Mouse (Mus musculus) heart, adult 11 months (tissue): ENCODE data around the gene Rgl2.

Source experiments
- DNase-seq: peaks from one replicate; pipeline ENCODE4 v3.0.0; 2022

Rgl2 gene

DNA sequence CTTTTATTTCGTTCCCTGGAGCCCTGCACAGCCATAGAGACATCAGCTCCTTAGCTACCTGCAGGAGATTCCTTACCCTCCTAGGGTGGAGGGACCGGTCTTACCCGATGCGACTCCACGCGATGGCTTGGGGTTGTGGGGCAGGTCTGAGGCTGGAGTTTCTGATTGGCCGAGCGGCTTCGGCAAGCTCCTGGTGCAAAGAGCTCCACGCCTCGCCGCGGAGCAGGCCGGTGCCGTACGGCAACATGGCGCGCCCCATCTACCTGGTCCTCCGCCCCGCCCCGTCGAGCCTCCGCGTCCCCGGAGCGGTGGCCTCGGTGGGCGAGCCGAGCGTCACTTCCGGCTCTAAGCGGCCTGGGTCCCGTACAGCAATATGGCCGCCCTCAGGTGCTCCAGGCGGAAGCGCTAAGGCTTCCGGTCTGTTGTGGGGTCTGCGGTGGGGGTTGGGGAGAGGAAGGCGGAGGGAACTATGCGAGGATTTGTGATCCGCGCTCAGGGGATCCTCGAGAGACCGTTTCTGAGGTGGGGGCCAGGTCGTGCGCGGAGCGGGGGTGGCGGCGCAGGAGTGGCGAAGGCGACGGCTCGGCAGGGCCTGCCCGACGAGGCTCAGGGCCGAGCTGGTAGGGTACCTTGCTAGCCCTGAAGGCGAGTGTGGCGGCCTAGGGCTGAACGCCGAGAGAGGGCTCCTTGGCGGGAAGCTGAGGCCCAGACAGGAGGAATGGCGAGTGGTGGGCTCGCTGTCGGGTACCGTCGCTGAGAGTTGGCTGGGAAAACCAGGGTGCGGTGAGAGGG is 20.1 kb upstream of the Rgl2 start, which contains the start of gene Daxx:
Gene Daxx, plus strand, starts transcription at position 338 of the 792 bp plus-strand sequence.
- DNase-seq: peak; percentile 100

DNA sequence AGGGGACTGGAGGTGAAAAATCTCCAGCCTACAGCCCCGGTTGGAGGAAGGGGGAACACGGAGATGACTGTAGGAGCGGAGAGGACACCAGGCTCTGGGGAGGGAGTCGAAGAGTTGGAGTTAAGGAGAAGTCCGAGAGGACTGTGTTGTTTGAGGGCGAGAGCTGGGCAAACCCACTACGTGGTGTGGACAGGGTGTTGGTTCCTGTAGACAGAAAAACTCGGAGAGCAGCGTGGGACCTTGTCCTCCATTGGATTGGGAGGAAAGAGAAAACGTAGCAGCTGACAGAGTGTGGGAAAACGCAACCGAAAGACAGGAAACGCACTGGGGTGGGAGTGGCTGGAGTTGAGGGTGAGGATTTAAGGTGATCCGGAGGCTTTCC is 19.5 kb upstream of the Rgl2 start:
- peak; percentile 97 for DNase-seq

DNA sequence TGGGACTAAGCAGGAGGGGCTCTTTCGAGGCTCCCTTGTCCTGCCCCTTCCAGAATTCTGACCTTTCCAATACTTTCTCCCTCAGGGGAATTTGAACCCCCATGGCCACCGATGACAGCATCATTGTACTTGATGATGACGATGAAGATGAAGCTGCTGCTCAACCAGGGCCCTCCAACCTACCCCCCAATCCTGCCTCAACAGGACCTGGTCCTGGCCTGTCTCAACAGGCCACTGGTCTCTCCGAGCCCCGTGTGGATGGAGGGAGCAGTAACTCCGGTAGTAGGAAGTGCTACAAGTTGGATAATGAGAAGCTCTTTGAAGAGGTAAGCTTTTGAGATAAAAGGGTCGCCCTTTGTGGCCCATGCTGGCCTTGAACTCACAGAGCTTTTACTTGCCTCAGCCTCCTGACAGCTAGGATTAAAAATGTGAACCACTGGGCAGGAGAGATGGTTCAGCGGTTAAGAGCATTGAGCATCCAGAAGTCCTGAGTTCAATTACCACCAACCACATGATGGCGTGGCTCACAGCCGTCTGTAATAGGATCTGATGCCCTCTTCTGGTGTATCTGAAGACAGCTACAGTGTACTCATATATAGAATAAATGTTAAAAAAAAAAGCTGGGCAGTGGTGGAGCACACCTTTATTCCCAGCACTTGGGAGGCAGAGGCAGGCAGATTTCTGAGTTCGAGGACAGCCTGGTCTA is 18.8 kb upstream of the Rgl2 start:
- peak; percentile 93 for DNase-seq

DNA sequence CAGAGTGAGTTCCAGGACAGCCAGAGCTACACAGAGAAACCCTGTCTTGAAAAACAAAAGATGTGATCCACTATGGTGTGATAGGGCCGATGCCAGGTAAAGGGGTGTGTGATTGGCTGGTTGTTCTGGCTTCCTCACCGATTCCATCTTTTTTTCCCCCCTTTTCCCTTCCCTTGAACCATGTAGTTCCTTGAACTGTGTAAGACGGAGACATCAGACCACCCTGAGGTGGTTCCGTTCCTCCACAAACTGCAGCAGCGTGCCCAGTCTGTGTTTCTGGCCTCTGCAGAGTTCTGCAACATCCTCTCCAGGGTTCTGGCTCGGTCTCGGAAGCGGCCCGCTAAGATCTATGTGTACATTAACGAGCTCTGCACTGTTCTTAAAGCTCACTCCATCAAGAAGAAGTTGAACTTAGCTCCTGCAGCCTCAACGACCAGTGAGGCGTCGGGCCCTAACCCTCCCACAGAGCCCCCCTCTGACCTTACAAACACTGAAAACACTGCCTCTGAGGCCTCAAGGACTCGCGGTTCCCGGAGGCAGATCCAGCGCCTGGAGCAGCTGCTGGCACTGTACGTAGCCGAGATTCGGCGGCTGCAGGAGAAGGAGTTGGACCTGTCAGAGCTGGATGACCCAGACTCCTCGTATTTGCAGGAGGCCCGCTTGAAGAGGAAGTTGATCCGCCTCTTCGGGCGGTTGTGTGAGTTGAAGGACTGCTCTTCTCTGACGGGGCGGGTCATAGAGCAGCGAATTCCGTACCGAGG is 18.1 kb upstream of the Rgl2 start:
- DNase-seq: peak; percentile 94

DNA sequence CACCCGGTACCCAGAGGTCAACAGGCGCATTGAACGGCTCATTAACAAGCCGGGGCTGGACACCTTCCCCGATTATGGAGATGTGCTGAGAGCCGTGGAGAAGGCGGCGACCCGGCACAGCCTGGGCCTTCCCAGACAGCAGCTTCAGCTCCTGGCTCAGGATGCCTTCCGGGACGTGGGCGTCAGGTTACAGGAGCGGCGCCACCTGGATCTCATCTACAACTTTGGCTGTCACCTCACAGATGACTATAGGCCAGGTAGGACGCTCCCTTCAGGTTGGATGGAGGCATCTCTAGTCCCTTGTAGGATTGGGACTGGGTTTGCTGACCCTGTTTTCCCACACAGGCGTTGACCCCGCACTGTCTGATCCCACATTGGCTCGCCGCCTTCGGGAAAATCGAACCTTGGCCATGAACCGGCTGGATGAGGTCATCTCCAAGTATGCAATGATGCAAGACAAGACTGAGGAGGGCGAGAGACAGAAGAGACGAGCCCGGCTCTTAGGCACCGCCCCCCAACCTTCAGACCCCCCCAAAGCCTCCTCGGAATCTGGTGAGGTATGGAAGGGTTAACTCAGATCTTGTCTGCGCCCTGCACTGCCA is 17.4 kb upstream of the Rgl2 start:
- peak; percentile 92 for DNase-seq

DNA sequence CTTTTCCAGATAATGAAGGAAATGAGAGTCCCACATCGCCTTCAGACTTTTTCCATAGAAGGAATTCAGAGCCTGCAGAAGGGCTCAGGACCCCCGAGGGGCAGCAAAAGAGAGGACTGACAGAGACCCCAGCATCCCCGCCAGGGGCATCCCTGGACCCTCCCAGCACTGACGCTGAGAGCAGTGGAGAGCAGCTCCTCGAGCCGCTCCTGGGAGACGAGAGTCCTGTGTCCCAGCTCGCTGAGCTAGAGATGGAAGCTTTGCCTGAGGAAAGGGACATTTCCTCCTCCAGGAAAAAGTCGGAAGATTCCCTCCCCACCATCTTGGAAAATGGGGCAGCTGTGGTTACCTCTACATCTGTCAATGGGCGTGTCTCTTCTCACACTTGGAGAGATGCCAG is 16.1 kb upstream of the Rgl2 start:
- no peak for DNase-seq

DNA sequence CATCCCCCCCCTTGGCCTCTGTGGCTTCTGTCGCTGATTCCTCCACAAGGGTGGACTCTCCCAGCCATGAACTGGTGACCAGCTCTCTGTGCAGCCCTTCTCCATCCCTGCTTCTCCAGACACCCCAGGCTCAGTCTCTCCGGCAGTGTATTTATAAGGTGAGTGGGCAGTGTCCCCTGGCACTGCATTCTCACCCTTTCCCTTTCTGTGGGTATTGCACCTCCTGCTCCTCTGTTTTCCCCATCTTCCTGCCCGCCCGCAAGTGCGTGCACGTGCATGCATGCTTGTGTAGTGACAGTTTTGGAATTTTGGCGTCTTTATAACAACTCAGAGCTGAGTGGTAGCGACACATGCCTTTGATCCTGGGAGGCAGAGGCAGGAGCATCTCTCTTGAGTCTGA is 15.4 kb upstream of the Rgl2 start:
- peak; percentile 90 for DNase-seq

DNA sequence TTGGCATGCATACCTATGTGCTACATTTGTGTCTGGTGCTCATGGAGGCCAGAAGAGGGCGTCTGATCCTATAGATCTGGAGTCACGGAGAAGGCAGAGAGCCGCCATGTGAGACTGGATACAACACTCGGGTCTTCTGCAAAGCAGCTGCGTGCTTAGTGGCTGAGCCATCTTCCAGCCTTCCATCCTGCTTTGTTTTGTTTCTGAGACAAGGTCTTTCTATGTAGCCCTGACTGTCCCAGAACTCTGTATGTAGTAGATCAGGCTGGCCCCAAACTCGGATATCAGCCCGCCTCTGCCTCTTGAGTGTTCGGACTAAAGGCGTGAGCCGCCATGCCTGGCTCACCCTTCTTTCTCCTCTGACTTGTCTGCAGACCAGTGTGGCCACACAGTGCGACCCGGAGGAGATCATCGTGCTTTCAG is 14.4 kb upstream of the Rgl2 start:
- DNase-seq: peak; percentile 95

DNA sequence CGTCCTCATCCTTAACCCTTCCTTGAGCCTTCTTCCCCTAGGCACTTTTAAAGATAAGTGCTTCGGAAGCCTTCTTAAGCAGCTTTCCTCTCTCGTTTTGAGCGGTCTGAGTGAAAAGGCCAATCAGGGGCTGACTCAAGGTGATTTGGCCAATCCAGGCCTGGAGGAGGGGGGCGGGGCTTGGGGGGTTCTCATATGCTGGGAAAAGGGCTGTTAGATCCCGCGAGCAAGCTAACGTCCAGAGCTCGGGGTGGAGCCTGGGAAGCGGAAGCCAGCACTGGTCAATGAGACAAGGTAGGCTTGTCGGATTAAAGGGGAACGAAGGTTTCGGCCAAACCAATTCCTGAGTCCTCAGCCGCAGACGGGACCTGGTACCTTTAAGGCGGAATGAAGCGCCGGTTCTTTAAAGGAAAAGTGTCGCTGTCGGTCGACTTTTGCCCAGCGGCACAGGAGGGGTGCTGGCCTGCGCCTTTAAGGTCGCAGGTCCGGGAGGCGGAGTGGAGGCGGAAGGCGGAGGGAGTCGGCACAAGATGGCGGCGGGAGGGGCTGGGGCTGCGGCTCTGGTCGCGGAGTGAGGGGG is 13.6 kb upstream of the Rgl2 start, which contains the start of the genes Tapbp and Zbtb22:
Gene Tapbp, plus strand, starts transcription at position 229 of the 580 bp plus-strand sequence.
Gene Zbtb22, plus strand, starts transcription at position 234 of the 580 bp plus-strand sequence.
- DNase-seq: peak; percentile 100

DNA sequence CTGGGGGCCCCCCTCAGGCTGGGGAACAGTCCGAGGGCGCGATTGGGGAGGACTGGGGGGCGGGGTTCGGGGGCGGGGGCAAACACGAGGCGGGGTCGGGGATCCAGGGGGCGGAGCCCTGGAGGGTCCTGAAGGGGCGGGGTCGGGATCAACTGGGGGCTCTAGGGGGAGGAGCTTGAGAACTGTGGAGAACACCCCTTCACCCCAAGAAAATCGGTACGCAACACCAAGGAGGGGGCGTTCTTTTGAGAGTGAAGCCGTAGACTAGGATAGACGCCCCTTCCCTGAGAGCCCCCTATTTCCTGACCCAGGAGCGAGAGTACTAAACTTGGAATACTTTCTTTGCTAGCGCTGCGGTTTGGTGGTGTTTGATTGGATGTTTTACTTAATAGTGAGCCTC is 13.0 kb upstream of the Rgl2 start:
- peak; percentile 98 for DNase-seq

DNA sequence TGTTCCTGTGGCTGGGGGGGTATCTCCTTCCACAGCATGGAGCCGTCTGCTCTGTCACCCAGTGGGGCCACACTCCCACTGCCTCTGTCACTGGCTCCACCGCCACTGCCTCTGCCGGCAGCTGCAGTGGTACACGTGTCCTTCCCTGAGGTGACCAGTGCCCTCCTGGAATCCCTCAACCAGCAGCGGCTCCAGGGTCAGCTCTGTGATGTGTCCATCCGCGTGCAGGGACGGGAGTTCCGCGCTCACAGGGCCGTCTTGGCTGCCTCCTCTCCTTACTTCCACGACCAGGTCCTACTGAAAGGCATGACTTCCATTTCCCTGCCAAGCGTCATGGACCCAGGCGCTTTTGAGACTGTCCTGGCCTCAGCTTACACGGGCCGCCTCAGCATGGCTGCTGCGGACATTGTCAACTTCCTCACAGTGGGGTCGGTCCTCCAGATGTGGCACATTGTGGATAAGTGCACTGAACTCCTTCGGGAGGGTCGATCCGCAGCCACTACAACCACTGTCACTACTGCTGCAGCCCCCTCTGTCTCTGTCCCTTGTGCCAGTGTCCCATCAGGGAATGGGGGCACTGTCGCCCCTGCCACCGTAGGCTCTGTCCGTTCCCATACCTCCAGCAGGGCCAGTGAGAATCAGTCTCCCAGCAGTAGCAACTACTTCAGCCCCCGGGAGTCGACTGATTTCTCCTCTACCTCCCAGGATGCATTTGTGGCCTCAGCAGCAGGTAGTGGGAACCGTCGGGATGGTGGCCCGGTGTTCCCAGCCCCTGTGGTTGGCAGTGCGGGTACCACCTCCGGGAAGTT is 12.3 kb upstream of the Rgl2 start:
- DNase-seq: peak; percentile 96

DNA sequence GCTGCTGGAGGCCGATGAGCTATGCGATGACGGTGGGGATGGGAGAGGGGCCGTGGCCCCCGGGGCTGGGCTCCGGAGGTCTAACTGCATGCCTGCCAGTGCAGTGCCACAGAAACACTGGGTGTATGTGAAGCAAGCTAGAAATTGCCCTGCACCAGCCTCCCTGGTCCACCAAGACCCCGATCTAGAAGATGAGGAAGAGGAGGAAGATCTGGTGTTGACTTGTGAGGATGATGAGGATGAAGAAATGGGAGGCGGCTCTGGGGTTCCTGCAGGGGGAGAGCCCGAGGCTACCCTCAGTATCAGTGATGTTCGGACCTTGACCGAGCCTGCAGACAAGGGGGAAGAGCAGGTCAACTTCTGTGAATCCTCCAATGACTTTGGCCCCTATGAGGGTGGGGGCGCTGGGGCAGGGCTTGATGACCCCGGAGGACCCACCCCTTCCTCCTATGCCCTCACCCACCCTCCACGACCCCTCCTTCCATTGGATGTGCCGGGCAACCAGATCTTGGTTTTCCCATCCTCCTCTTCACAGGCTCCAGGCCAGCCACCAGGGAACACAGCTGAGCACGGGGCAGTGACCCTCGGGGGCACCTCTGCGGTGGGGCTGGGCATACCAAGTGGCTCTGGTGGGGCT is 11.6 kb upstream of the Rgl2 start:
- peak; percentile 96 for DNase-seq

DNA sequence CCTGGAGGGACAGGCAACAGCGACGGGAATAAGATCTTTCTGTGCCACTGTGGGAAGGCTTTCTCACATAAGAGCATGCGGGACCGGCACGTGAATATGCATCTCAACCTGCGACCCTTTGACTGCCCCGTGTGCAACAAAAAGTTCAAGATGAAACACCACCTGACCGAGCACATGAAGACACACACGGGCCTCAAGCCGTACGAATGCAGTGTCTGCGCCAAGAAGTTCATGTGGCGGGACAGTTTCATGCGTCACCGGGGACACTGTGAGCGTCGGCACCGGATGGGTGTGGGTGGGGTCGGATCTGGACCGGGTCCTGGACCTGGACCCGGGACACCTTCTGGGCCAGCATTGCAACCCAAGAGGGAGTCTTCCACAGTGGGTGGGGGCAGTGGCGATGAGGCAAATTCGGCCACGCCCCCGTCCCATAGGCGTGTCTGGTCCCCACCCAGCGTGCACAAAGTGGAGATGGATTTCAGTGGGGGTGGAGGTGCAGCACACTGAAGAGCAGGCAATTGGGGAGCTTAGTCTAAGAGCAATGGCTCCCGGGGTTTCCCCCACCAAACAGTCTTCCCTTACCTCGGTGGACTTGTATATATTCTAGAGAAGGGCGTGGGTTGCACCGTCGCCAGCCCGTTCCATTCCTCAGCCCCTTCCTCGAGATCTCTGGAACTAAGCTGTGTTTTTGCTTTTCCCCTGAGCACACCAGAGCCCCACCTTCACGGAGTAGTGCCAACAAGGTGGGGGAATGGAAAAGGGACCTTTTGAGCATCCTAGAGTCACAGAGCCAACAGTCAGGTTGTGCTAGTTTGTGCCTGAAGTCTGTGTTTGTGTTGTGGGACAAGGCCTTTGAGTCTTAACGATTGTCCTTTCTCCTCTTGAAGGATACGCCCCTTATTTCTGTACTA is 10.8 kb upstream of the Rgl2 start:
- DNase-seq: peak; percentile 97

DNA sequence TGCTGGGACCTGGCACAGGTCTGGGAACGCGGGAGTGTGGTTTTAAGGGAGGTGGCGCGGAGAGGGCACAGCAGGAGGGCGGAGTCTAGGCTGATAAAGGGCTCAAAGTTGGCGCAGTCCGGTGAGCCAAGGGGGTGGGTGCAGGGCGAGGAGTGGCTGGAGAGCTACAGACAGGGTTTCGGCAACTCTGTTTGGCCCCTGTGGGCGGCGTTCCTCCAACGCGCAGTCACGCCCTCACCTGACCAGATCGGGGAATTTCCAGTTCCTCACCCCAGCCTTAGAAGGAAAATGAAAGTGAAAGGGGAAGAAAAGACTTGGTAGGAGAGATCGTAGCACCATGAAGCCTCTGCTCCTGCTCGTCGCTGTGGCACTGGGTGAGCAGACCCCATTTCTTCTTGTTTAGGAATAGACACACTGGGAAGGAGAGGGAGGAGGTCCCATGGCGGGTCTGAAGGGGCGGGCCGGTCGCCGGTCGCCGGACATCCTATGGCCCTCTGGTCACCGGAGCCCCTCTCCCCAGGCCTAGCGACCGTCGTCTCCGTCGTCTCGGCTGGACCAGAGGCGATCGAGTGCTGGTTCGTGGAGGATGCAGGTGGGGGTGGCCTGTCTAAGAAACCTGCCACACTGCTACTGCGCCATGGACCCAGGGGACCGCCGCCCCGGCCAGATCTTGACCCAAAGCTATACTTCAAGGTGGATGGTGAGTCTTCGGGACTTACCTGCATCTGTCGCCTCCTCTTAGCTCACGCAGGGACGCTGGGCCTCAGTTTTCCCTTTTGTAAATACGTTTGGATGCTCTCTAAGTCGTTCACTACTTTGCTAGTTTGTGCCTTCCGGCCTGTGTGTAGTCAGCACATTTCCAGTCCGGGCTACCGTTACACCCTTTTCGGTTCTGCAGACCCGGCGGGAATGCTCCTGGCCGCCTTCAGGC is 9.7 kb upstream of the Rgl2 start:
- DNase-seq: peak; percentile 99

DNA sequence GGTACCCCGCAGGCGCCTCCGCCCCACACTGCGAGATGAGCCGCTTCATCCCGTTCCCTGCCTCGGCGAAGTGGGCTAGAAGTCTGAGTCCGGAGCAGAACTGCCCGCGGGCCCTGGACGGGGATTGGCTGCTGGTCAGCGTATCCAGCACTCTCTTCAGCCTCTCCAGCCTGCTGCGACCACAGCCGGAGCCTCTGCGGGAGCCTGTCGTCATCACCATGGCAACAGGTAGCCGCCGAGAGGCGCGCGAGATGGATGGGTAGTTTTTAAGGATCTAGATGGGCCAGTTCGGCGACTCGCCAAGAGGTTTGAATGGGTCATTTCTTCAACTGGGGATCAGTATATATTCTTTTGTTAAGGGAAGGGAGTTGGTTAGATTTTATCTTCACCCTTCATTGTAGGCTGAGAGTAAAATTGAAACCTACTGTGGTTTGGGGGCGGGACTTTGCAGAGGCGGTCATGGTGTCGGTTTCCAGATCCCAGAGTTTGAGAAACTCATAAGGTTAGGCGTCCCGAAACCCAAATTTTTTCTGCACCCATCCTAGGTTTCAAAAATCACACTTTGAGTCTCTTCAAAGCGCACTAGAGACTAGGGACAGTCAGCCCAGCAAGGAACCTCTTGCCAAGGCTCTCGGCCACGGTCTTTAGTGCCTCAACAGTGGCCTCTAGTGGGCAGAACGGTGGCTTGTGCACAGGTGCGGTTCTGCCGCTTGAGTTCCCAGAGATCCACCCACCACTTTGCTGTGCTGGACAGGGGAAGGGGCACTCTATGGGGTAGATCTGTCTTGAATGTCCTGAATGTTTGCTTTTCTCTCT is 8.9 kb upstream of the Rgl2 start:
- DNase-seq: peak; percentile 98

DNA sequence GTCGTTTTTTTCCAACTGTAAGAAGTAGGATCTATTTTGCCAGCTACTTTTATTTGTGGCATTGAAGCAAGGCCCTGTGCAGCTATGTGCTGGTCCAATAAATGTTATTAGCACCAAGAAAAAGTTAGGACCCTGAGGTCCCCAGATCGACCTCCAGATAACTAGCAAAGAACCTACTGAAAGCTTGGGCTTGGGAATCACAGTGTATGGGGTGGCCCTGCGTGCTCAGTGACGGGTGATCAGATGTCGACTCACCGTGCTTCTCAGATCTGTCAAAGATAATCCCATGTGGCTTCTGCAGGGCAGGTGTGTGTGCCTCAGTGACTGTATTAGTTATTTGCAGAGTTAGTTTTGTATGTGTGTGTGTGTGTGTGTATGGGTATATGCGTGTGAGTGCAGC is 8.0 kb upstream of the Rgl2 start:
- peak; percentile 90 for DNase-seq

DNA sequence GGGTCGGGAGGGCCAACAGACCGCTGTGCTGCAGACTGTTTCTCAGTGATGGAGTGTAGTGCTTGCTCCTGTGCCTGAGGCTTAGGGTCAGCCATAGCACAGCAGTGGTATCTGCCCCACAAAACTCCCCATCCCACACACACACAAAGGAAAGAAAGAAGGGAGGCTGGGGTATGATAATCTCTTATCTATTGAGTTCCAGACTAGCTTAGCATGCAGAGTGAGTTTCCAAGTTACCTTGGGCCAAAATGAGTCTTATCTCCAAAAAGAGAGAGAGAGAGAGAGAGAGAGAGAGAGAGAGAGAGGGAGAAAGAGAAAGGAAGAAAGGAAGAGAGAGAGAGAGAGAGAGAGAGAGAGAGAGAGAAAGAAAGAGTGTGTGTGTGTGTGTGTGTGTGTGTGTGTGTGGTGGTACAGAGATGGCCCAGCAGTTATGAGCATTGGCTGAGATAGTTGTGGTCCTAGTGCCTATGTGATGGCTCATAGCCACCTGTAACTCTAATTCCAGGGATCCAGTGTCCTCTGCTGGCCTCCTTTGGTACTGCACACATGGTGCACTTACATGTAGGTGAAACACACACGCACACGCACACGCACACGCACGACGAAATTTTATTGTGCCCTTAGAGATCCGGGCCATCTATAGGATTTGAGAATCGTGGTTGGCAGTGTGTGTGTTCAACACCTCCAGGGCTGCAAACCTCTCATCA is 4.6 kb upstream of the Rgl2 start:
- DNase-seq: no peak
